Mouse (Mus musculus): ENCODE results near the gene Tgoln1.

GRCm38 (mm10) chr6:72615151-72615550, 1.6 kb downstream of the Tgoln1 start:
- TF ChIP-seq CTCF (IDR thresholded peaks at IDR 0.05; ENCODE audit: control insufficient read depth, insufficient read depth, insufficient replicate concordance, low read depth, low read length) = no peak
- TF ChIP-seq POLR2A (IDR thresholded peaks at IDR 0.05; ENCODE audit: control insufficient read depth, low read depth, low read length) = no peak

Measured in testis, adult 2 months (tissue).